Mouse (Mus musculus): ENCODE measurements around the gene Efcc1.

DNA sequence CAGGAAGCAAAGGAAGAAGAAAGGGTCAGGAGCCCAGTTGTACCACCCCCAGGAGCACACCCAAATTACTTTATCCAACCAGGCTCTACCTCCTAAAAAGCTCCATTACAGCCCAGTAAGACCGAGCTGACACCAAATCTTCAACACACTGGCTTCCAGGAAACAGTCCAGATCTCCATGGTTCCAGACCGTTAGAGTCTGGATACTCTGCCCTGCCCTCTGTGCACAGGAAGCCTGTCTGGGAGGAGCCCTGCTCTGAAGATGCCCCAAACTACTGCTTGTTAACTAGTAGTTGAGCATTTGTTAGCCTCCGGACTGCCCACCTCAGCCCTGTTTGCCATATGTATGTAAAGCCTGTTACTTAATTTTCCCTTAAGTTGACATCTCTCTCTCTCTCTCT, 15.4 kb downstream of the Efcc1 start:
- TF ChIP-seq CTCF (IDR thresholded peaks at IDR 0.05; ENCODE audit: insufficient read depth, low read depth, low read length) (no peak), POLR2A (IDR thresholded peaks at IDR 0.05; ENCODE audit: insufficient read depth, low read depth, low read length) (no peak)
